Mouse (Mus musculus) C2C12 (cell line): Measurements from ENCODE around the gene Slc26a3. TPM values are rescaled to one million over a fixed set of nuclear protein-coding genes. Genes with fewer than 3 reads are reported as not detected.
A peak's percentile ranks its signal among the peaks of the same experiment; 100 is the strongest.

Source experiments
- H3K27me3 ChIP-seq: one replicate; pipeline ENCODE4 v1.6.1; 2011; ENCODE audit not compliant: control insufficient read depth, insufficient read depth, insufficient read length
- H3K36me3 ChIP-seq: one replicate; pipeline ENCODE4 v1.6.1; 2011; ENCODE audit not compliant: control insufficient read depth, insufficient read depth
- H3K4me3 ChIP-seq: one replicate; pipeline ENCODE4 v1.5.1; 2011; ENCODE audit warnings: mild to moderate bottlenecking, control low read depth; ENCODE audit not compliant: poor library complexity, insufficient read depth, severe bottlenecking
- H3K79me2 ChIP-seq: one replicate; pipeline ENCODE4 v1.6.1; 2011; ENCODE audit not compliant: control insufficient read depth, insufficient read depth
- H3K79me3 ChIP-seq: one replicate; pipeline ENCODE4 v1.6.1; 2011; ENCODE audit warnings: low read depth, control low read depth
- H3ac ChIP-seq: one replicate; pipeline ENCODE3; 2011; ENCODE audit warnings: low read depth; ENCODE audit not compliant: control insufficient read depth, insufficient read length
- CEBPB ChIP-seq: IDR thresholded peaks from one replicate; pipeline ENCODE4 v1.6.1; 2011; ENCODE audit warnings: low read depth, mild to moderate bottlenecking, control low read depth, moderate library complexity
- CTCF ChIP-seq: IDR thresholded peaks from one replicate; pipeline ENCODE4 v1.5.1; 2011; ENCODE audit not compliant: control insufficient read depth, insufficient read depth, insufficient read length
- FOSL1 ChIP-seq: IDR thresholded peaks from one replicate; pipeline ENCODE4 v1.8.0; 2011; ENCODE audit warnings: mild to moderate bottlenecking, low read length; ENCODE audit not compliant: poor library complexity, insufficient read depth, severe bottlenecking
- MAX ChIP-seq: IDR thresholded peaks from one replicate; pipeline ENCODE4 v1.6.1; 2011; ENCODE audit warnings: mild to moderate bottlenecking, control low read depth
- MYOD1 ChIP-seq: IDR thresholded peaks from one replicate; pipeline ENCODE4 v1.6.1; 2011; ENCODE audit warnings: low read depth; ENCODE audit not compliant: control insufficient read depth, insufficient read length
- MYOG ChIP-seq: IDR thresholded peaks from one replicate; pipeline ENCODE4 v1.6.1; 2011; ENCODE audit not compliant: control insufficient read depth, insufficient read length; ENCODE audit errors: extremely low read depth
- USF1 ChIP-seq: IDR thresholded peaks from one replicate; pipeline ENCODE4 v1.6.1; 2011; ENCODE audit warnings: low read depth, mild to moderate bottlenecking, control low read depth, moderate library complexity
- long read RNA-seq, 2 experiments: library from polyadenylated mRNA; unstranded; transcript quantifications; one replicate each; pipeline ENCODE4 v2.0.0; 2019 to 2020
- polyA plus RNA-seq: library from polyadenylated mRNA; unstranded; fragments of >200 nt; fragmentation: generic; extraction: Trizol; gene quantifications from one replicate; pipeline ENCODE4 v1.2.1, GENCODE M21; 2012; ENCODE audit warnings: missing spikeins

Slc26a3 gene
- polyA plus RNA-seq, result not detected
- long read RNA-seq, experiment 1, result 0 reads
- long read RNA-seq, experiment 2, result 0 reads

DNA sequence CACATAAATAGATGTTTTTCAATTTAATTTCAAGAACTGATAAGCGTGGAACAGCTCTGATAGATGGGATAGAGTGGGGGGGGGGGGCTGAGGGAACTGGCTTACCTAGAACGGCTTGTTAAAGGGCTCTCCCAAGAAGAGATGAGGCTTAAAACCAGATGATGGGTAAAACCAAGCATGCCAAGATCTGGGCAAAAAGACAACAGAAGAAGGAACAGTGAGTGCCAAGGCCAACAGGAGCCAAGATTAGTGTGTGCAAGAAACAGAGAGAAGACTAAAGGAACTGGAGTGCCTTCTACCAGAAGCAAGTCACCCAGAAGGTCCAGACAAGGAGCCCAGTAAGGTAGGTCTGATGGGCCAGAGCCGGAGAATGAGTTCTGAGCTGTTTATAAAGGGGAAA is at the start of gene Slc26a3:
Gene Slc26a3, plus strand, starts transcription at position 301 of the 400 bp plus-strand sequence.
- TF ChIP-seq MYOG, result no peak
- no peak for TF ChIP-seq CEBPB
- no peak for TF ChIP-seq USF1
- TF ChIP-seq MYOD1, result no peak
- TF ChIP-seq CTCF, result no peak
- no peak for TF ChIP-seq MAX
- no peak for TF ChIP-seq FOSL1
- Histone ChIP-seq H3ac (no peak within 1 kb of the TSS), H3K36me3 (no peaks in the 10 kb centered on the region), H3K4me3 (no peak within 1 kb of the TSS), H3K79me2 (no peaks in the 10 kb centered on the region), H3K79me3 (no peaks in the 10 kb centered on the region), H3K27me3 (peaks cover 28% of the 10 kb centered on the region)

DNA sequence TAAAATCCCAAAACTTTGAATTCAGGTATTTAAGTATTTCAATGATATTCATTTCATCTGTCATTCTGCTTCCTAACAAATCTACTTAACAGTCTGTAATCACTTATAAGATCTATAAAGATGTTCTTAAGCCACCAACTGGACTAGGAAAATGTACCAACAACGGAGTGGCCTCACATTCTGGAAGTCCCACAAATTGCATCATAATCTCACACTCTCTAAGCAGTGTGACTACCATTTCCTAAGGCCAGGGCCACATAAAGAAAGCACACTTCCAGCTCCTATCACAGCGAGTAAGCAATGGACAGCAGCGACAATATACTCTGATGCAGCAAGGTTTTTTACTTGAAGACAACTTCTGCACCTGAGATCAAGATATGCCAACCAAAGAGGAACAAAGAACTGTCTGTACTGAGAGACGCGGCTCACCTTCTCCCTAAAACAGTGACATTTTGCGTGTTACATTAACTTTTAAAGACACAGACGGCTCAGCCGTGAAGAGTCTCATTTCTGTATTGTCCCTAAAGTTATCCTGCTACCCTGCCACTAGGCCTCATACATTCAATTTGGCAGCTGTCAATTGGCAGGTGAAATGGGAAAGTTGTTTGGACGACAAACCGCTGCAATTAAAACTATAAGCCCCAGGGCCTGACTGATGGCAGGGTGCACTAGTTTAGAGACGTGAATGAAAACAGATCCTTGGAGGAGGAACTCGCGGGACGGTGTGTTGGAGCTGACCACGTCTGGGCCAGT is 40.3 kb upstream of the Slc26a3 start:
- peak overlapping the region; percentile 71 for H3ac ChIP-seq
- peaks cover 39% of the 10 kb centered on the region for H3K79me3 ChIP-seq
- no peak for TF ChIP-seq CTCF
- TF ChIP-seq CEBPB, result peak; percentile 44
- peaks cover 37% of the 10 kb centered on the region for H3K36me3 ChIP-seq
- peaks cover 56% of the 10 kb centered on the region for H3K79me2 ChIP-seq
- peak overlapping the region; percentile 79 for H3K4me3 ChIP-seq
- H3K27me3 ChIP-seq, result no peaks in the 10 kb centered on the region

DNA sequence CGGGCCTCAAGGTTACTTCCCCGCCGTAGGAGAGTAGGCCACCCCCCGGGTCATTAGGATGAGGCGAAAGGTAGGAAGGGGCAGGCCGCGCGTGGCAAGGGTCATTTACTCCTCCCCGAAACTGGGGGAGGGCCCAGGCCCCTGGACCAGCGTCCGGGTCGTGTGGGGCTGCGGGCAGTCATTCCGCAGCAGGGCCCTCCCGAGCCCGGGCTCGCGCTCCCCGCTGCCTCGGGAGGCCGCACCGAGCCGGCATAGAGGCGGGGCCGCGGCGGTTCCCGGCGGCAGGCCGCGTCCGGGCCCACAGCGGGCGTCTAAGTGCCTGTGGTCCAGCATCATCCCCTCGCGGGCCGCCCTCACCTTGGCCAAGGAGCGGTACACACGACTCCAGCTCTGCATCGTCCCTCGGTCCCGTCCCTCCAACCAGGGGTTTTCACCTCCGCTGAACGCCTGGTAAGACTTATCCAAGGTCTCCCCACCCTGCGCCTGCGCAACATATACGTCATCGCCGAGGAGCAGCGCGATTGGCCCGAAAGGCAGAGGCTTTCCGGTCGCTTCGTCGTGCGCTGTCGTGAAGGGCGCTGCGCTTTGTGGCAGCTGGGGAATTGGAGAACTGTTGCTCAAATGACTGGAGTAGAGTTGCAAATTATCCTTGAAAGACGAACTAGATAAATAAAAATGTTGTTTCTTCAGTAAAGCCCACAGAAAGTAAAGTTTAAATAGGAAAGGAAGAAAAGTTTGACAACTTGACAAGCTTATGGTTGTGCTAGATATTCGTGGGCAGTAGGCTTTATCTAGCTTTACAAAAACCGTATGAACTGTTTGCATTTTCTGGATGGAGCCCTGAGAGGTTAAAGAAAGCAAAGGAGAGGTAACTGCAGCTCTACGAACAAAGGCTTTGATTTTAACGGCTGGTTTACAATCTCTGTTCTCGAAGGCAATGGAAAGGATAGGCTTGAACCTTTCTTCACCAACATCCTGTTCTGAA is 39.4 kb upstream of the Slc26a3 start, which contains the start of gene Dld:
Gene Dld, minus strand, starts transcription at position 510 of the 985 bp plus-strand sequence.
- Histone ChIP-seq H3K4me3 (peak within 1 kb of the TSS; percentile 79), H3K79me3 (peaks cover 36% of the 10 kb centered on the region), H3K36me3 (peaks cover 33% of the 10 kb centered on the region), H3K79me2 (peaks cover 50% of the 10 kb centered on the region), H3ac (peak within 1 kb of the TSS; percentile 71), H3K27me3 (no peaks in the 10 kb centered on the region)
- TF ChIP-seq FOSL1 (no peak), MAX (peak; percentile 45)

GRCm38 (mm10) chr12:31366428-31366827 is 24.2 kb upstream of the Slc26a3 start:
- Histone ChIP-seq H3K27me3 (no peaks in the 10 kb centered on the region), H3K79me3 (no peaks in the 10 kb centered on the region), H3K79me2 (no peaks in the 10 kb centered on the region), H3K36me3 (no peaks in the 10 kb centered on the region), H3ac (no peak overlapping the region), H3K4me3 (no peak overlapping the region)
- no peak for TF ChIP-seq FOSL1
- no peak for TF ChIP-seq CEBPB
- no peak for TF ChIP-seq MAX
- no peak for TF ChIP-seq MYOG
- no peak for TF ChIP-seq CTCF
- TF ChIP-seq MYOD1, result no peak
- TF ChIP-seq USF1, result no peak

GRCm38 (mm10) chr12:31367721-31368120 is 22.9 kb upstream of the Slc26a3 start:
- H3K36me3 ChIP-seq, result no peaks in the 10 kb centered on the region
- H3K79me2 ChIP-seq, result no peaks in the 10 kb centered on the region
- no peaks in the 10 kb centered on the region for H3K27me3 ChIP-seq
- H3K4me3 ChIP-seq, result no peak overlapping the region
- H3ac ChIP-seq, result no peak overlapping the region
- TF ChIP-seq MYOD1 (no peak), FOSL1 (no peak), MYOG (no peak), MAX (no peak), USF1 (no peak), CTCF (no peak), CEBPB (no peak)
- H3K79me3 ChIP-seq, result no peaks in the 10 kb centered on the region
